Mouse (Mus musculus): ENCODE measurements around the gene Sema6d.

The Sema6d gene

GRCm38 (mm10) chr2:124176265-124176664, 86.5 kb downstream of the Sema6d start:
- DNase-seq = no peak

- no peak for DNase-seq
Observed at GRCm38 (mm10) chr2:124176711-124177169, 87.0 kb downstream of the Sema6d start.

- no peak for DNase-seq
Observed at GRCm38 (mm10) chr2:124189271-124189670, 99.5 kb downstream of the Sema6d start.

GRCm38 (mm10) chr2:124194041-124194440, 104.3 kb downstream of the Sema6d start:
- DNase-seq = no peak

DNA sequence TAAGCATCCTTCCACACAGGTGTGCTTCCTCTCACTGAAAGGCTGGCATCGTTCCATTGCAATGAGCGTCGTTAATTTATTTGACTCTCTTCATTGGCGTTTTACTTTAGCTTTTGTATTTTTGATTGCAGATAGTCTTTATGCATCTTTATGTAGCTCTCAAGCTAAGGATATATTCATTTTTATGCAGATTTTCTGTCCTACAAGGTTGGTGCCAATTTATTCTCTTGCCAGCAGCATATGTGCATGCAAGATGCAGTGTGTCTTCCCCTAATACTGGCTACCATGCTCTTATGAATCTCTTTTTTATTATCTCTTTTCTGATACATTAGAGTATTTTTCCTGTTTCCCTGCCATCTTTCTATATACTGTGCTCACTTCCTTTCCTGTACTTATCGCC, 111.7 kb downstream of the Sema6d start:
- DNase-seq = no peak

DNA sequence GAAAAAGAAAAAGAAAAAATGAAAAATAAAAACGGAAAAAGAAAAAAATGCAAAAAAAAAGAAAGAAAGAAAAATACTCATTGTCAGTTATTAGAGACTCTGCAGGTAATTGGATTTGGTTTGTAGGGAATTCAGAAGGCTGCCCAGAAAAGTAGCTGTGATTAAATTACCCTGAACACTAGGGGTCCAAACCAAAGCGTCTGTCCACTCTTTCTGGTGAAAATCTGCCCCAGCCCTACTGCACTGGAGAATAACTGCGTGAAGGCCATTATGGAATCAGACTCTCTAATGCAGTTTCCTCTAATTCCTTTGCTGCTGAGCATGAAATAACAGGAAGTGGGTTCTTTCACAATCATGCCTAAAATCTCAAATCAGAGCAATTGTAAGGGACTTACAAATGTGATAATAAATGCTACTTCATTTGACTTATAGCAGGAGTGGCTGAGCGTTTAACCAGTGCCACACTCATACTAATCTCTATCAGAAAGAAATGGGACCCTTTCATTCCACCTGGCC, 112.8 kb downstream of the Sema6d start:
- DNase-seq = no peak

DNA sequence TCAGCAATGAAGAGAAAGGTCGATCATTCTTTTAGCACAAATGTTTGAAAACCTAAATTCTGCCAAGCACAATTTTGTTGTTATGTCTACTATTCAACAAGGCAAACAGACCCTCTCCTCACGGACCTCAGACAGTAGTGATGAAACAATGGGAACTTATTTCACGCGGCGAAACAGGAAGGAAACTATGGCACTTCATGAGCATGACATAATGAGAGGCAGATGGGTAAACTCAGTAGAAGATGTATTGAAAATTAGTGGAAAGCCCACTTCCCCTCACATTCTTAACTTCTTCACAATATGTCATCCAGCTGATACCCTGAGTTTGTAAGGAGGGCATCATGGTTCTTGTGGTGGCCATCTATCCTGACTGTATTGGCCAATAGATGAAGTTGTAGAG, 116.0 kb downstream of the Sema6d start:
- DNase-seq = no peak

DNA sequence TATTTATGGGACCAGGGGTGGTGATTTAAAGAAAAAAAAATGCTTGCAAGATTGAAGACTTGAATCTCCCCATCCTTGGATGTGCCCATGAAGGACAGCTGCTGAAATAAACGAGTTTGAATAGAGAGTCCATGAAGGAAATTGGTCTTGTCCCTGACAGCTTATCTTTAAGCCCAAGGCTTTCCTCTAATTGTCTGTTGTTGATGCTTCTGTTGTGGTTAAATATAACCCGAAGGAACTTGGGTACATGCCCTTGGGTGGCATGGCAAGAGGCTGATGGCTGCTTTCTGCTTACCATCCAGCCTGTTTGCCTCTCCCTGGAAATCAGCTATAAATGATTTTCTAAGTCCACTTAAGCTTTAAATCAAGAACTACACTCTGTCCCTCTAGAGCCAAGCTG, 118.5 kb downstream of the Sema6d start:
- DNase-seq = no peak

DNA sequence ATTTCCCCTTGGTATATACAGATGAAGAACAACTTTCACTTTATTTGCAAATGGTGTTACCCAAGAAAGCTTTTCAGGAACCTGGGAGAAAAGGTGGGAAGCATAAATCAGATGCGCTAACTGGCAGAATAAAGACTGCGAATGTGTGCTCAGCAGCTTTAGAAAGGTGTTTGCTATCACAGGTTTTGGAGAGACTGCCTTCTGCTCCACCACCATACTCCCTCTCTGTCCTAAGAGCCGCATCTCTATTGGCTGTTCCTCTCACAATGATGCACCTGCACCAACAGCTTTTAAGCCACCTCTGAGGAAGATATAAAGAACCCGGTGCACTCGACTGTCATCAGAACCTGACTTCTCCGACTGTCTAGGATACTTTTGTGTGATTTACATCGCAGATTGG, 133.8 kb downstream of the Sema6d start:
- DNase-seq = no peak

- DNase-seq = no peak
Observed at GRCm38 (mm10) chr2:124224328-124224727, 134.6 kb downstream of the Sema6d start.

DNA sequence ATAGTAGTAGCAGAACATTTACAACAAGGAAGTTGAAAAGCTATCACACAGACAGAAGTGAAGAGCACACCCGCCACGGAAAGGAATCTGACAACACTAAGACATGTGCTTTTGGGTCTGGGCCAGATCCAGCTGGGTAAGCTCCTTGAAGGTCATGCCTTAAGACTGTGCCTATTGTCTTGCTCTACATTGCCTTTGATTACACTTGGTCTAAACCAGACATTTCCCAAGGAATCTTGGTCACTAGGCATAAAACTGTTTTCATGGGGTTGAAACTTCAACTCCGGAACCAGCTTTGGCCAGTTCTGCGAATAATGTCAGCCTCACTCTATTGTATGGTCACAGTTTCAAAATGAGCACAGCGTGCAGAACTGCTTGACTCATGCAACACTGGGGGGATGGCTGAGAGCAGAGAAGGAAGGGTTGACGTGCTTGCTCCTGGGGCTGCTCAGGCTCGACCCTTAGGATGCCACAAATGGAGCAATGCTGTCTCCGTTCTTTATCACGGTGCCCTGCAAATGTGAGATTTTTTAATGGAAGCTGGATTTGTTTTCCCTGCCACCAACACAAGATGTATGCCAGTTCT, 145.0 kb downstream of the Sema6d start:
- no peak for DNase-seq

DNA sequence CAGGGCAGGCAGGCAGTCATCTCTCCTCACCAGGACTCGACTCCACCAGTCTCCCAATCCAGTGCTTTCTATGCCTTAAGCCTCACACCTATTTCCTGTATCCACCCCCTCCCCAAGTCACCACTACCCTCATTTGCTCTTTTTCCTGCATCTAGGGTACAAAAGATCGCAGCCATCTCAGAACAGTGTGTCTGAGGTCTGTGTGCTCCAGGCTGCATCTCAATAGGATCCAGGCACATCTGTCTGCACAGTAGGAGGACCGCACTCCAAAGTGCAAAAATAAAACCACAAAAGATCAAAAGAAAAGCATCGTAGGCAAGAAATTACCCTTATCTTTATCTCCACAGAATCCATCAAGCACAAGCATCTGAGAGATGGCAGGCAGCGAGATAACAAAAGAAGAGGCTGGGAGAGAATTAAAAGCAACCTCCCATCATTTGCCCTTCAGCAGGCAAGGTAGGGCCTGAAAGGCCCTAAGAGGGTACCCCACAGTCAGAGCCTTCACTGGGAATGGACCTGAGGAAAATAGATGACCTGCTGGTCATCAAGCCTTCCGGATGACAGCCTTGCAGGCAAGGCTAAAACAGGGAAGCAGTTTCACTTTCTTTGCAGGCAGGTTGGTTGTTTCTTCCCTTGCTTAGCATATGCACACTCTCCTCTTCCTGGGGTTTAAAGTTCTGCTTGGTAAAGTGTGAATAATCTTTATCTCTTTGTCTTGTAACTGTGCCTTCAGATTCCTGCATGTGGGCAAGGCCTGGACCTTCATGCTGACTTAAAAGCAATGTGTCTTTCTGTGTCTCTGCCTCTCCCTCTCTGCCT, 145.7 kb downstream of the Sema6d start:
- DNase-seq = no peak

GRCm38 (mm10) chr2:124236831-124237230, 147.1 kb downstream of the Sema6d start:
- no peak for DNase-seq

DNA sequence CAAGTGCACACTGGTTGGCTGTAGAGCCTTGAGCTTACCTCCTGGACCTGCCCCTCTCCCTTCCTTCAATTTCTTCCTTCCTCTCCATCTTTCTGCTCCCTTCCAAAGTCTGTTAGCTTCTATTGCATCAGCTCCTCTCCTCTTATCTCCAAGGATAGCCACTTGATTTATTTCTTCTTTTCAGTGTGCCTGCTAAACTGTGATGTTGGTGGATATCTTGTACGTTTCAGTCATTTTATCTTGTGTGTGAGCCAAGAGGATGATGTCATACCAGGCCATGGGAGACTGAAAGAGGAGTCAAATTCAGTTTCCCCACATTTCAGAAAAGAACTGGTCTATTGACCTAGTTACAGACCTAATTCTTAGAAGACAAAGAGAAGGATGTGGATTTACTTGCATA, 153.8 kb downstream of the Sema6d start:
- no peak for DNase-seq

DNA sequence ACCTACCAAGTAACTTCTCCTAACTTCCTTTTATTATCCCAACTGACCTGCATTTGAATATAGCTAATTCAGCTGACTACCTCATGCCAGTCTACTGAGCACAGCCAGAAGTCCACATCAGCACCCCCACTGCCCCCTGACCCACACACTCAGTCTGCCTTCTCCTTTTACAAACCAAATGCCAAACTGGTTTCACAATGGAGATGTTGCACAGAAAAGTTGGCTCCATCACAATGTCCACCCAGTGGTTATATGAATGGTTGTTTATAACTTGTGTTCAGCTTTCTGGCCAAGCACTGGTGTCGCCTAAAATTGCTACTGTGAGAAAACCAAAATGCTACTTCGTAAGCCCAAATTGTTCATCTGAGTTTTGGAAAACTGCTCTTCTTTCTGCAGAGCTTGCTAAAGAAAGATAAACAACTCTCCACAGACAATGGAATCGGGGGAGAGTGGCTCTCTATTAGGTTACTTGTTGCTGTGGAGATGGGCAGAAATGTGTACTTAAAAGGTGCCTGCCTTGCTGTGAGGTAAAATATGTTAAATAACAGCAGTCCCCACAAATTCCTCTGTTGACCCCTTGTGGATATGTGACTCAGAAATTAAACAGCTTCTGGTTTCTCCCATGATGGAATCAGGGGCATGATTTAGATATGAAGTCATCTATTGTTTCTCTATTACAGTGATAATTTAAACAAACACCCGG, 154.9 kb downstream of the Sema6d start:
- DNase-seq = no peak

- DNase-seq = no peak
Observed at GRCm38 (mm10) chr2:124258108-124258507, 168.3 kb downstream of the Sema6d start.

DNA sequence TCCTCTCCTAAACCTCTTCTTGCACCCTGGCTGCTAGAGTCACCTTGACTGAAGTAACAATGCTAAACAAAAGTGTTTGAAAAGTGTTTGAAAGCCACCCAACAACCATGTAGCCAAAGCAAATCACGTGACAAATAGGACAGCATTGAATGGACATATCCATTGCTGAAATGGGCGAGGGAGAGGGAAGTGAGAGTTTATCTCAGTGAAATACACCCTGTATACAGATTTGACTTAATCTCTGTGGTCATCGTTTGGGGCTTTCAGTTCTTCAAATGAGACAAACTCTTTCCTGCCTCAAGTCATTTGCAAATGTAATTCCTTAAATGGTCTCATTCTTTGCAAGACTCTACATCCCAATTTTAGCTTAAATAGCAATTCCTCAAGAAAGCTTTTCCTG, 174.5 kb downstream of the Sema6d start:
- DNase-seq = no peak

DNA sequence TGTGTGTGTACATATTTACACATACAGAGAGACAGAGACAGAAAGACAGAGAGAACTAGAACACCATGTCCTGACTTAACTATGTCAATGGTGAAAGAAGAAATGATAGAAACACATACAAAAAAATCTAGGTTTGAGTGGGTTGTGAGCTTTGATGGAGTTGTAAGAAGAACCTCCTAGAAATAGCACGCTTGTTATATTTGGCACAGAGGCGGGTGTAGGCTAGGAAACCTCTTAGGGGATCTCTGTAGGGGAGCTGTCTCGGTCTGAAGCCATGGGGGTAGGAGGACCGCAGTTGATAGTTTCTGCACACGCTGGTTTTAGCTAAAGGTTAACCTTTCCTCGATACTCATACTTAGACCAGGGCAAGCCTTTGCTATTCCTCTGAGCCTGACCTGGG, 181.4 kb downstream of the Sema6d start:
- no peak for DNase-seq

- no peak for DNase-seq
Observed at GRCm38 (mm10) chr2:124277492-124277891, 187.7 kb downstream of the Sema6d start.

DNA sequence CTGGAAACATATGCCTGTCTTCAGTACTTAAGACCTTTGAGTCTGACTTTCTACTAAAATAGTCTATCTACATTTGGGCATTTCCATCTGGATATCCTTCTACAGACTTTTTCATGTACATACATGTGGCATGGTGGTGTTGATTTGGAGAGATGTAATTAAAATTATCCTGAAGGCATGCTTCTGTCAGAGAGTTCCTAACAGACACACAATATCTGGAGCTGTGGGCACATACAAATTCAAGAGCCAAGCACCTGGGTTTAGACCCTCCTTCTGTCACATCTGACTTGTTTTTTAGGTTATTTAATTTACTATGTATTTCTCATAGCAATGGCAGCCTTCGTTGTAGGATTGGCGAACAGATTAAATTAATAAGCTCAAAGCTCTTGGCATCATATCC, 195.3 kb downstream of the Sema6d start:
- no peak for DNase-seq

GRCm38 (mm10) chr2:124289356-124289755, 199.6 kb downstream of the Sema6d start:
- DNase-seq = no peak

- DNase-seq = no peak
Observed at GRCm38 (mm10) chr2:124291145-124291544, 201.4 kb downstream of the Sema6d start.

GRCm38 (mm10) chr2:124293601-124294000, 203.8 kb downstream of the Sema6d start:
- no peak for DNase-seq

GRCm38 (mm10) chr2:124298351-124298750, 208.6 kb downstream of the Sema6d start:
- peak; percentile 8 for DNase-seq
